Mouse (Mus musculus) bone marrow macrophage, adult 2 months (primary cell): ENCODE data around the gene C1qtnf5.

Source experiments
- CTCF ChIP-seq: IDR thresholded peaks from 2 replicates; pipeline ENCODE4 v1.5.1; 2012; ENCODE audit warnings: low read depth, mild to moderate bottlenecking, low read length, moderate library complexity
- POLR2A ChIP-seq: IDR thresholded peaks from 2 replicates; pipeline ENCODE4 v1.6.1; 2012; ENCODE audit warnings: mild to moderate bottlenecking, low read depth, low read length, borderline replicate concordance

GRCm38 (mm10) chr9:44124317-44124716 is 17.3 kb downstream of the C1qtnf5 start:
- TF ChIP-seq POLR2A (no peak), CTCF (no peak)
